Mouse (Mus musculus) bone marrow macrophage, adult 2 months (primary cell): ENCODE measurements around the gene 2210011C24Rik. TPM values are rescaled to one million over a fixed set of nuclear protein-coding genes. Genes with fewer than 3 reads are reported as not detected.
A peak's percentile ranks its signal among the peaks of the same experiment; 100 is the strongest.

Experiments used
- H3K27ac ChIP-seq: 2 replicates; pipeline ENCODE4 v1.5.1; 2012; ENCODE audit warnings: low read depth, low read length; ENCODE audit not compliant: insufficient read depth
- H3K4me1 ChIP-seq: 2 replicates; pipeline ENCODE4 v1.6.1; 2012; ENCODE audit warnings: low read length; ENCODE audit not compliant: control insufficient read depth, insufficient read depth
- H3K4me3 ChIP-seq: 2 replicates; pipeline ENCODE4 v1.5.1; 2012; ENCODE audit warnings: mild to moderate bottlenecking, low read length, moderate library complexity; ENCODE audit not compliant: insufficient read depth
- CTCF ChIP-seq: IDR thresholded peaks from 2 replicates; pipeline ENCODE4 v1.5.1; 2012; ENCODE audit warnings: low read depth, mild to moderate bottlenecking, low read length, moderate library complexity
- POLR2A ChIP-seq: IDR thresholded peaks from 2 replicates; pipeline ENCODE4 v1.6.1; 2012; ENCODE audit warnings: mild to moderate bottlenecking, low read depth, low read length, borderline replicate concordance
- polyA plus RNA-seq: library from polyadenylated mRNA; stranded (reverse); fragments of >200 nt; gene quantifications from 2 replicates; pipeline ENCODE4 v1.2.4, GENCODE M21; 2012; ENCODE audit not compliant: missing spikeins, insufficient read depth, insufficient read length

The 2210011C24Rik gene
- polyA plus RNA-seq = 2.4 and 2.8 TPM in 2 replicates

DNA sequence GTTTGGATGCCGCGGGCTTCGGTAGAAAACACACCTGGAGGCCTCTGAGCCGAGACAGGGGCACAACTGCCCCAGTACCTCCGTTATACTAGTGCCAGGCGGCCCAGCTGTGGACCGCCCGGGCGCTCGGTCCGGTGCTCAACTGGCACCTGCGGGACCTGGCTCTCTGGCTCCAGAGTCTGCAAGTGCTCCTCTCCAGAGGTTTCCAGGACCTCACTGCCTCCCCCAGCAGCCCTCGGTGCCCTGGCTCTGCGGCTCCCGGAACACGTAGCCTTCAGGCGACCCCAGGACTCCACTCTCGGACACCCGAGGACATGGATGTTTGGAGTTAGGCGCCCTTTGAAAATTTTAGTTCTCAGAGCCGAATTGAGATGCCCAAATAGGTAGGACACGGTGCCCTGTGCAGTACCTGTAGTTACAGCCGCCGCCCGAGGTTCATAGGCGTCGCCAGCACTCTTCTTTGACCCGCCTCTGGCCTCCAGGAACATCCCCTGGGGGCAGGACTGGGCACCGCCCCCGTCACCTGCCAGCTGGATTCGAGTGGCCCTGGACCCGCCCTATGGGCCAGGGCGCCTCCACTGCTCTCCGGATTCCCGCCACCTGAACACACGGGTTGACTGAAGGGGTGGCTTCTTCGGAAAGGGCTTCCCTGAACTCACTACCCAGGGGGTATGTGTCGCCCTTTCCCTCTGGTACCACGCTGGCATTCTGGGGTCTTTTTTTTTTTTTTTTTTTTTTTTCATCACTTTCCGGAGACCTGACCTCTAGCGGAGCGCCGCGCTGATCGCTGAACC is at the start of gene 2210011C24Rik:
Gene 2210011C24Rik, minus strand, starts transcription at position 467 of the 794 bp plus-strand sequence.
- TF ChIP-seq POLR2A (no peak), CTCF (no peak)
- Histone ChIP-seq H3K4me3 (peak within 1 kb of the TSS; percentile 55), H3K4me1 (peaks cover 7% of the 10 kb centered on the region), H3K27ac (no peak within 1 kb of the TSS)

DNA sequence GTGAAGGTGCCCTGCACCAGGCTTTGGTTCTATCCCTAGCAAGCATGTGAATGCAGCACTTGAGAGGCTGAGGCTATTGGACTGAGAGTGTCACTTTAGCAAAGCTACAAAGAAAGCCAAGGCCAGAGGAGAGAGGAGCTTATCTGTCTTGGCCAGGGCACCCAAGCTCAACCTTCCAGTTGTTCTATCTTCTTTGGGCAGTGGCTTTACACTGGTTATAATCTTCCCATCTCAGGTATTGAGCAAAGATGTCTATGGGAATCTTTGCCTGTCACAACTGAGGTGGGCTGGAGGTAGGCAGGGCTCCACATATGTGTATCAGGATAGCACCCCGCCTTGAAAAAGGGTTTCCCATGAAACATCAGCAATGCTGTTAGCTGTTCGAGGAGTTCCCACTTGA is 48.3 kb upstream of the 2210011C24Rik start:
- Histone ChIP-seq H3K4me3 (no peak overlapping the region), H3K27ac (no peak overlapping the region), H3K4me1 (peaks cover 16% of the 10 kb centered on the region)
- no peak for TF ChIP-seq CTCF
- no peak for TF ChIP-seq POLR2A

DNA sequence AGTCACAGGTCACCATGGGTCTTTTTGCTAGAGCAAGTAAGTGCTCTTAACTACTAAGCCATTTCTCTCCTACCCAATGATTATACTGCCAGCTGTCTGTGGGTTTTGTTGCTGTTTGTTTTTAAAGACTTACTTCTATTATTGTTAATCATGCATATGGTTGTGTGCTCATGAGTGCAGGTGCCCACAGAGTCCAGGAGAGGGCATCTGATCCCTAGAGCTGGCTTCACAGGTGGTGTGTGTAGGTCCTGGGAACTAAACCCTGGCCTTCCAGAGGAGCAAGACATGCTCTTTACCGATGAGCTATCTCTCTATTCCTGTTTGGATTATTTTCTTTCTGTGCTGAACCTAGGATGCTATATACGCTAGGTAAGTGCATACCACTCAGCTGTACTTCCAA is 47.3 kb upstream of the 2210011C24Rik start:
- Histone ChIP-seq H3K4me3 (no peak overlapping the region), H3K27ac (no peak overlapping the region), H3K4me1 (peaks cover 9% of the 10 kb centered on the region)
- TF ChIP-seq CTCF (no peak), POLR2A (no peak)

DNA sequence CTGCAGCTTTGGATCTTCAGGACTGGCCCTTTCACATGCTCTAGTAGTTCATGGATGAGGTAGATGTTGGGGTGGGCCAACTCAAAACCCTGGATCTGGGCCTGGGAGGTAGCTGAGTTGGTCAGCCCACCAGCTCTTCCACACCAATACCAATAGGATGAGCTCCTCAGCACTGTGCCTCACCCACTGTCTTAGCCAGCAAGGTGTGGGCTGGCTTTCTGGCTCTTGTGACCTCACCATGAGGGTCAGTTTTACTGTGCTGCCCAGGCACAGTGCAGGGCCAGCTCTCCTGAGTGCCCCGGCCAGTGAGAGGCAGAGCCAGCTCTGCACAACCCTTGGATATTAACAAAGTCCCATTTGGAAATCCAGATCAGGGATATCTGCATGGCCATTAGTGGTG is 45.9 kb upstream of the 2210011C24Rik start:
- no peak for TF ChIP-seq POLR2A
- TF ChIP-seq CTCF = no peak

DNA sequence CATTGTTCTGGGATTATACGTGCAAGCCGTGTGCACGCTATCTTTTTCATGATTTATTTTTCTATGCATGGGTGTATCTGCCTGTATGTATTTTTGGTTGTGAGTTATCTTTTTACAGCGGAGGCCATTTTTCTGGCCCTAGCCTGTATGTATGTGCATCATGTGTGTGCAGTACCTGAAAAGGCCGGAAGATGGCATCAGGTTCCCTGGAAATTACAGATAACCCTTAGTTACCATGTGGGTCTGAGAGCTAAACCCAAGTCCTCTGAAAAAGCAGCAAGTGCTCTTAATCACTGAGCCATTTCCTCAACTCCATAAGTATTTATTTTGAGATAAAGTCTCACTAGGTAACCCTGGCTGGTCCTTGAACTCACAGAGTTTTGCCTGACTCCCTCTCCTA is 41.3 kb upstream of the 2210011C24Rik start:
- H3K4me3 ChIP-seq = no peak overlapping the region
- no peaks in the 10 kb centered on the region for H3K4me1 ChIP-seq
- no peak overlapping the region for H3K27ac ChIP-seq
- TF ChIP-seq POLR2A = no peak

More for the DNA sequence above, 45.9 kb upstream of the 2210011C24Rik start:
- Histone ChIP-seq H3K4me3 (no peak overlapping the region), H3K4me1 (no peaks in the 10 kb centered on the region), H3K27ac (no peak overlapping the region)

DNA sequence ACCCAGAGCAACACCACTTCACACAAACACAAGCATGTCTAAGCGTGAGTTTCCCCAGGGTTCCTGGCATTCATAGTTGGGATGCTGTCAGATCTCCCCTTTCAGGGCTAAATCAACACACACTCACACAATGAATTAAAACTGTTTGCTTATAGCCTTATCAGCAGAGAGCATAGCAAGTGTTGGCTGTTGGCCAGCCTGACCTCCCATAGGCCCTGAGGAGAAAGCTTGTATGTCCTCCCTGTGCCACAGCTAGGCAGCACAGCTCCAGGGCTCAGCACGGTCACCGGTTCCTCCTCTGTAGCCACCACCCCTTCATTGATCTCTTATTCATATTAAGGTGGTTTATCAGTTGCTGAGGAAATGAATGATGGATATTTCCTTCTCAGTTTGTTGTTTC is 40.8 kb upstream of the 2210011C24Rik start:
- Histone ChIP-seq H3K4me3 (no peak overlapping the region), H3K27ac (no peak overlapping the region), H3K4me1 (no peaks in the 10 kb centered on the region)
- TF ChIP-seq POLR2A = no peak
- TF ChIP-seq CTCF = no peak

DNA sequence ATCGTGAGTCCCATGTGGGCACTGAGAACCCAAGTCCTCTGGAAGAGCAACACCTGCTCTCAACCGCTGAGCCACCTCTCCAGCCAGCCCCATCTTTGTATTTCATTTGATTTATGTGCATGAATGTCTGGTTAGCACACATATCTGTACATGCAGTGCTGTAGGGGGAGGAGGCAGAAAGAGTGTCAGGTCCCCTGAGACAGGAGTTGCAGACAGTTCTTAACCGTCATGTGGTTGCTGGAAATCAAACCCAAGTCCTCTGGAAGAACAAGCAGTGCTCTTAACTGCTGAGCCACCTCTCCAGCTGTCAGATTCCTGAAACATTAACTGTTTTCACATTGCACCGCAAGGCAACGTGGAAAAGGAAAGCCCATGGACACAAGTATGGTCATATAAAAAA is 36.2 kb upstream of the 2210011C24Rik start:
- Histone ChIP-seq H3K27ac (no peak overlapping the region), H3K4me3 (no peak overlapping the region), H3K4me1 (no peaks in the 10 kb centered on the region)
- no peak for TF ChIP-seq CTCF
- no peak for TF ChIP-seq POLR2A

DNA sequence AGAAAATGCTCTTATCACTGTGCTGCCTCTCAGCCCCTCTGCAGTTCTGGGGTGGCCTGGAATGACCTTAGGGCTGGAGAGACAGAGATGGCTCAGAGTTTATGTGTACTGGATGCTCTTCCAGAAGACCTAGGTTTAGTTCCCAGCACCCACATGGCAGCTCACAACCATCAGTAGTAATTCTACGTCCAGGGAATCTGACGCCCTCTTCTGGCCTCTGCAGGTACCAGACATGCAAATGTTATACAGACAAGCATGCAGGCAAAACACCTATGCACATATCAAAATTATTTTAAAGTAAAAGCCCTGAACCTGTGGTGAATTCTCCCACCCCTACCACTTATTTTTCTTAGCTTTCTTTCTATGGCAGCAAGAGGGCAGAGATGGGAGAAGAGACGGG is 34.5 kb upstream of the 2210011C24Rik start:
- Histone ChIP-seq H3K27ac (no peak overlapping the region), H3K4me1 (peaks cover 2% of the 10 kb centered on the region; the same call in 1 of the 2 replicates), H3K4me3 (no peak overlapping the region)
- no peak for TF ChIP-seq CTCF
- TF ChIP-seq POLR2A = no peak

DNA sequence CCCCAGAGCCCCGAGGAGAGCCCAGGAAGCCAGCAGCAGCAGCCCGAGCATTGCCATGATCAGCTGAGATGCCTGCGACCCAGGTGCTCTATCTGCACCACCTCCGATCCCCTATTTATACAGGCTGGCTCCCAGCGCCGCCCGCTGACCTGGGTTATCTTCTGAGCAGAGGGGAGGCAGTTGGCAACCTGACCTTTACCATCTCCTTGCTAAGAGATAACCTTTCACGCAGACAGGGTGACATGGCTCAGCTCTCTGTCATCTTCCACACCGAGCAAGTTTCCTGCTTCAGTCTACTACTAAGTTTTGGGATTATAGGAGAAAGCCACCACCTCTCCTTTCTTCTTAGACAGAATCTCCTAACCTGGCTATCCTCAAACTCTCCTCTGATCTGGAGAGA is 32.9 kb upstream of the 2210011C24Rik start, which contains the start of gene Rln3:
Gene Rln3, minus strand, starts transcription at position 101 of the 400 bp plus-strand sequence.
- Histone ChIP-seq H3K4me3 (no peak within 1 kb of the TSS), H3K27ac (no peak within 1 kb of the TSS), H3K4me1 (peaks cover 2% of the 10 kb centered on the region; the same call in 1 of the 2 replicates)
- no peak for TF ChIP-seq CTCF
- no peak for TF ChIP-seq POLR2A

DNA sequence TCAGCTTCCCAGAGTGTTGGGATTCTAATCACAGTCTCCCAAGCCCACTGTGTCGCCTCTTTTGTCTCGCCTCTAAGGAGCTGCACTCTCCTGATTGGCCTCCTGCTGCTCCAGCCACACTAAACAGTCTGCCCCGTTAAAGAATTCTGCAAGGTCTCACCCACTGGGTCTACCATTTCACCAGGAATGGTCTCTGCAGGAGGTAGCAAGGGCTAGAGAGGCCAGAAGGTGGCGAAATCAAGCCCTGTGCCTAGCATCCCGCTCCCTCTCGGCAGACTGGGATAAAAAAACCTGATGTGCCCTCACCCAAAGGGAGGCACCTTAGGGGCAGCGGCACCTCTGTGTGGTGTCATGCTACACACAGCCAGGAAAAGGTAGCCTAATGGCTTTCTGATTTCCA is 32.1 kb upstream of the 2210011C24Rik start:
- Histone ChIP-seq H3K4me1 (peaks cover 2% of the 10 kb centered on the region; the same call in 1 of the 2 replicates), H3K4me3 (no peak overlapping the region), H3K27ac (no peak overlapping the region)
- TF ChIP-seq POLR2A (no peak), CTCF (no peak)

DNA sequence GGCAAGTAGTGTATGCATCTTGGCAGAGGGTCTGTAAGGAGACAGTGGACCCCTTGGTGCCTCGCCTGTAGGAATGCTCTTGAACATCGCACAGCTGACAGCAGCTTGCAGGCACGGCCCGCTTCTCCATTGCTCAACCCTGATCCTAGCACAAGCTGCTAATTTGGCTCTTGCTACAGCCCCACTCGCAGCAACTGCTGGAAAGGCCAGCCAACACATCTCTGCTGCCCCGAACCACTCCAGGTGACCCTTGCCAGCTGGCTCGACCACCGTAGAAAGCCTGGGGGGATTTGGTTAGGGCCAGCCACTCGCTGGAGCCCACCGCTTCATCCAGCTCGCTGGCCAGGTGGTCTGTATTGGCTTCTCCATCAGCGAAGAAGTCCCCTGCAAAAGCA is 31.0 kb upstream of the 2210011C24Rik start:
- H3K4me1 ChIP-seq = peaks cover 2% of the 10 kb centered on the region; the same call in 1 of the 2 replicates
- no peak overlapping the region for H3K27ac ChIP-seq
- TF ChIP-seq CTCF (no peak), POLR2A (no peak)
- peak overlapping the region; percentile 46; the same call in 1 of the 2 replicates for H3K4me3 ChIP-seq
